Mouse (Mus musculus) embryonic facial prominence, embryonic 10.5 days (tissue): Measurements from ENCODE around the gene Psmd11. TPM values are rescaled to one million over a fixed set of nuclear protein-coding genes. Genes with fewer than 3 reads are reported as not detected.
"Not testable (repeated sequence)": the region's sequence is repeated elsewhere in the genome, so short reads cannot be mapped to it uniquely, and the experiment has no call there.

ENCODE experiments used
- DNase-seq: peaks from one replicate; pipeline ENCODE4 v3.0.0-alpha.2; 2017; ENCODE audit warnings: low spot score
- H3K27ac ChIP-seq: fragments of 300-500 bp; sonication (generic); replicated peaks from 2 replicates; pipeline ENCODE4 v1.5.1; 2016; ENCODE audit warnings: mild to moderate bottlenecking
- H3K27me3 ChIP-seq: fragments of 300-500 bp; sonication (generic); replicated peaks from 2 replicates; pipeline ENCODE4 v1.6.1; 2016; ENCODE audit warnings: low read depth, mild to moderate bottlenecking; ENCODE audit not compliant: poor library complexity, severe bottlenecking
- H3K36me3 ChIP-seq: fragments of 300-500 bp; sonication (generic); replicated peaks from 2 replicates; pipeline ENCODE4 v1.6.1; 2016; ENCODE audit warnings: mild to moderate bottlenecking, moderate library complexity
- H3K4me1 ChIP-seq: fragments of 300-500 bp; sonication (generic); 2 replicates; pipeline ENCODE4 v1.6.1; 2016
- H3K4me3 ChIP-seq: fragments of 300-500 bp; sonication (generic); 2 replicates; pipeline ENCODE4 v1.5.1; 2016; ENCODE audit warnings: mild to moderate bottlenecking, moderate library complexity
- H3K9me3 ChIP-seq: fragments of 300-500 bp; sonication (generic); 2 replicates; pipeline ENCODE4 v1.6.1; 2016; ENCODE audit warnings: mild to moderate bottlenecking
- WGBS: fragments of 180-500 bp; shearing (Covaris S2); methylation state at CpG from one replicate; pipeline ENCODE4 v1.1.7; 2016; 5-methylcytosine and 5-hydroxymethylcytosine counted together
- polyA plus RNA-seq: library from polyadenylated mRNA; unstranded; fragments of >200 nt; fragmentation: Nextera tagmentation; extraction: Ambion mirVana; gene quantifications from 2 replicates; pipeline ENCODE4 v1.2.1, GENCODE M21; 2016

Gene Psmd11
- polyA plus RNA-seq, 1 experiment from 2014 or later = 387 TPM

DNA sequence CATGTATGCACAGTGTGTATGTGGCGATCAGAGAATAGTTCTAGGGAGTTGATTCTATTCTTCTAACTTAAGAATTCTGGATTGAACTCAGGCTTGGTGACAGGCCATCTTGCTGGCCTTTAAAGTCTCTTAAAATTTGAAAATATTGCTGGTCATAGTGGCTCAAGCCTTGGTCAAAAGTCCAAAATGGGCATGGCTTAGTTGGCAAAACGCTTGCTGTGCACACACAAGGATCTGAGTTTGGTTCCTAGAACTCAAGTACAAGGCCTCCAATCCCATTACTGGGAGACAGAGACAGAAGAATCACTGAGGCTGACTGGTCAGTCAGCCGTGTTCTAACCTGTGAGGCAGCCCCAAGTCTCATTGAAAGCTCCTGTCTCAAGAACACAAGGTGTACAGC lies 18.5 kb downstream of the Psmd11 start:
- Histone ChIP-seq H3K27me3 (no peaks in the 10 kb centered on the region), H3K36me3 (peaks cover 100% of the 10 kb centered on the region), H3K27ac (no peak overlapping the region), H3K4me1 (no peaks in the 10 kb centered on the region), H3K4me3 (no peak overlapping the region), H3K9me3 (no peaks in the 10 kb centered on the region)
- DNase-seq = no peak
- WGBS = 93% methylated on average over 3 of the region's 3 CpGs

- H3K27ac ChIP-seq = no peak overlapping the region
- no peak for DNase-seq
- no peaks in the 10 kb centered on the region for H3K4me1 ChIP-seq
- H3K27me3 ChIP-seq = no peaks in the 10 kb centered on the region
- no peaks in the 10 kb centered on the region for H3K9me3 ChIP-seq
- peaks cover 99% of the 10 kb centered on the region for H3K36me3 ChIP-seq
- 95% methylated on average over 2 of the region's 2 CpGs for WGBS
- no peak overlapping the region for H3K4me3 ChIP-seq
These were observed 21.4 kb downstream of the Psmd11 start for GRCm38 (mm10) chr11:80449859-80450258.

DNA sequence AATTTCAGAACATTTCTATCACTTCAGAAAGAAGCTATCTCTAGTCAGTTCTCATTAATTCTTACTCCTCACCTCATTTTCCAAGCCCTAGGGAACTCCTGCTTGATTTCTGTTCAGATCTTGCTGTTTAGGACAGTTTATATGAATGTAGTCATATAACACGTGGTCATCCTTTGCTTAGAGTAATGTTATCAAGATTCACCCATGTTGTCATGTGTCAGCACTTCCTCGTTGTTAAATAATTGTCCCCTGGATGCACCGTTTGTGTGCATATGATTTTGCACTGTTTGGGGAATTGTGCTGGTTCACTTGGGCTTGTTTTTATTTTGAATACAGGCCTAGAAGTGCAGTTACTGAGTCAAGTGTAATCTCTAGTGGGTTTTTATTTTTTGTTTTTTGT lies 23.8 kb downstream of the Psmd11 start:
- Histone ChIP-seq H3K9me3 (no peaks in the 10 kb centered on the region), H3K27me3 (no peaks in the 10 kb centered on the region), H3K4me3 (no peak overlapping the region), H3K27ac (no peak overlapping the region), H3K36me3 (peaks cover 99% of the 10 kb centered on the region), H3K4me1 (no peaks in the 10 kb centered on the region)
- no peak for DNase-seq
- WGBS = 94% methylated on average over 3 of the region's 3 CpGs

DNA sequence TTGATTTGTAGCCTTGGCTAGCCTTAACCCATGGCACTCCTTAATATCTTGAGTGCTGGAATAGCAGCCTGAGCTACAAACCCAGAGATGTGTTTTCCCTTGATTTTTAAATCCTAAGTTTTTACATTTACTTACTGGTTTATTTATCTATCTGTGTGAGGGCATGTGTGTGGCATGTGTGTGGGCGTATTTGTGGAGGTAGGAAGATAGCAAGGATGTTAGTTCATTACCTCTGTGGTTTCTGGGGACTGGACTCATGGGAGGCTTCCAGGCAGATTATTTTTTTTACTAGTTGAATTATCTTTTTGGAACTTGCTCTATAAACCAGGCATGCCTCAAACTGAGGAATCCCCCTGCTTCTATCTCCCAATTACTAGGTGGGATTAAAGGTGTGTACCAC lies 24.8 kb downstream of the Psmd11 start:
- DNase-seq = no peak
- H3K4me1 ChIP-seq = no peaks in the 10 kb centered on the region
- peaks cover 99% of the 10 kb centered on the region for H3K36me3 ChIP-seq
- WGBS = 88% methylated on average over 1 of the region's 1 CpGs
- H3K27me3 ChIP-seq = no peaks in the 10 kb centered on the region
- H3K27ac ChIP-seq = no peak overlapping the region
- H3K4me3 ChIP-seq = no peak overlapping the region
- no peaks in the 10 kb centered on the region for H3K9me3 ChIP-seq

- H3K9me3 ChIP-seq, H3K27ac ChIP-seq, DNase-seq, H3K4me1 ChIP-seq, H3K4me3 ChIP-seq, H3K27me3 ChIP-seq: not testable (repeated sequence)
- 87% methylated on average over 4 of the region's 4 CpGs for WGBS
- H3K36me3 ChIP-seq = peaks cover 94% of the 10 kb centered on the region
These were observed 35.3 kb downstream of the Psmd11 start for GRCm38 (mm10) chr11:80463605-80464130.

DNA sequence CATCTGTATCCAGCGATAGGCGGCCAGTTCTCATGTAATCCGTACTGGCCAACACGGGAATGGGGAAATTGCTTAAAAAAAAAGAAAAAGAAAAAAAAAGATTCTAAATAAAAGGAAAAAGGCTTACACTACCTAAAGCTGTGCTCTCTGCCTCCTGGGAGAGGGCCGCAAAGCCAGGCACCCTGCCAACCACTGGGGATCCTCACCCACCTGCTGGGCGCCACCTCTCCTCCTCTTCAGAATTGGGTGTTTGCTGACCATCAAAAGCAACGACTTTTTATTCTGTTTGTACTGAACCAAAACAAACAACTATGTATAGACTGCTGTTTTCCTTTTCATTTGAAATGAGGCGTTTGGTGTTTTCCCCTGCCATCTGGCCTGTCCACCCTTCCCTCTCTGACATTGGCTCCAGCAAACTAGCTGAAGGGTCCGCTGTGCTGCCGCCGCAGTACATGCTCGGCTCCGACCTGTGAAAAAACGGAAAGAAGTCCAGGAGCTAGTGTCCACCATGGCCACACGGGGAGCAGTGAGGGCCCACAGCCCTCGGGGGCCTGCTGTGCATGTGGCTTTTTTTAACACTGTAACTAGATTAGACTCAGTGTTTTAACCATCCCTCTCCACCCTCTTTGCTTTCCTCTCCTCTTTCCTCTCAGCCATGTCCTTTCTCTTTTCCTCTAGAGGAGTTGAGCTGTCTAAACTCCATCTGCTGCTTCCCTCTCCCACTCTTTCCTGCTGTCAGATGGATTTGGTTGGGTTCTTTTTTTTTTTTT lies 43.6 kb downstream of the Psmd11 start:
- H3K36me3 ChIP-seq = peaks cover 77% of the 10 kb centered on the region
- H3K27me3 ChIP-seq = peaks cover 17% of the 10 kb centered on the region

GRCm38 (mm10) chr11:80474175-80474691 lies 45.8 kb downstream of the Psmd11 start:
- no peak overlapping the region for H3K4me3 ChIP-seq
- H3K4me1 ChIP-seq = peaks cover 35% of the 10 kb centered on the region
- H3K27ac ChIP-seq = no peak overlapping the region
- H3K27me3 ChIP-seq = peaks cover 34% of the 10 kb centered on the region
- 77% methylated on average over 2 of the region's 2 CpGs for WGBS
- no peaks in the 10 kb centered on the region for H3K9me3 ChIP-seq
- H3K36me3 ChIP-seq = peaks cover 63% of the 10 kb centered on the region
- no peak for DNase-seq

More for the DNA sequence above, 43.6 kb downstream of the Psmd11 start:
- Histone ChIP-seq H3K4me3 (no peak overlapping the region), H3K4me1 (peaks cover 13% of the 10 kb centered on the region), H3K27ac (no peak overlapping the region), H3K9me3 (no peaks in the 10 kb centered on the region)
- 83% methylated on average over 16 of the region's 16 CpGs for WGBS
- DNase-seq = no peak

- Histone ChIP-seq H3K4me3 (no peak overlapping the region), H3K27me3 (peaks cover 40% of the 10 kb centered on the region), H3K4me1 (peaks cover 41% of the 10 kb centered on the region), H3K9me3 (no peaks in the 10 kb centered on the region), H3K36me3 (peaks cover 63% of the 10 kb centered on the region), H3K27ac (no peak overlapping the region)
- DNase-seq = no peak
- 92% methylated on average over 11 of the region's 11 CpGs for WGBS
These were observed 46.4 kb downstream of the Psmd11 start for GRCm38 (mm10) chr11:80474846-80475245.

GRCm38 (mm10) chr11:80475544-80475943 lies 47.1 kb downstream of the Psmd11 start:
- H3K27ac ChIP-seq = peak overlapping the region; percentile 87
- peaks cover 59% of the 10 kb centered on the region for H3K36me3 ChIP-seq
- H3K27me3 ChIP-seq = peaks cover 42% of the 10 kb centered on the region
- no peaks in the 10 kb centered on the region for H3K9me3 ChIP-seq
- no peak for DNase-seq
- peaks cover 44% of the 10 kb centered on the region for H3K4me1 ChIP-seq
- 81% methylated on average over 9 of the region's 9 CpGs for WGBS
- no peak overlapping the region for H3K4me3 ChIP-seq

DNA sequence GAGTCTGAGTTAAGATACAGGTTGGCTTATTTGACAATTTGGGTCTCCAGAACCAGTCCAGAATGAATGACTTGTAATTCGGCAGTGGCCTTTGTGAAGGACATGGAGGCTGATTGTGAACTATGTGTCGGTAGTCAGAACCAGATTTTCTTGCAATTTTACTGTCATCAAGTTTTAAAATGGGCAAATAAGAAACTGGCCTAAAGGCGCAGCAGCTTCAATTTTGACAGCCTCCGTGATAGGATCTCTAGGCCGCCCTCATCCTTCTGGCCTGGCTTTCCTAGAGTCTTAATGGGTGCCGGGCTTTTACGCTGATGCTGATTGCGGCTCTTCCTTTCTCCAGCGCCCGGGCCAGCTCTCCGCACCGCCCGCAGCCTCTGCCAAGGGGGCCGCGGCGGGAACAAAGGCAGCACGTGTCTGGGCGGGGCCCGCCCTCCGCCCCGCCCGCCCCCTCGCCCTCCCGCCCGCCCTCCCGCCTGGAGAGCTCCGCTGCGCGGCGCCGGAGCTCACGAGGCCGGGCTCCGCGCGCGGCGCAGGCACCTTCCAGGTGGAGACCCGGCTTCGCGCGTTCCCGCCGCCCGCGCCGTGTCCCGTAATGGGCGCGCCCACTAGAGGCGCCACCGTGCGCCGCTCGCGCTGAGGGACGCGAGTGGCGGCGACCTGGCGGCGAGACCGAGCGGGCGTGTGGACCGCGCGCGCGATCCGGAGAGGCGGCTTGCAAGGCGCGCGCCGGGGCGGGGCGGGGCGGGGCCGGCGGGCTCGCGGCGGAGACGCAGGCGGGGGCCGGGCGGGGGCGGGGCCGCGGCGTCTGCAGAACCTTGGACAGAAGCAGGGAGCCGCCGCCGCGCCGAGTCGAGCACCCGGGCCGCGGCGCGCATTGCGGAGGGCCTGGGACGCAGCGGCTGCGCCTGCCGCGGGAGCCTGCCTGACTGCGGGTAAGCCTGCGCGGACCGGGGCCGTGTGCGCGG lies 48.1 kb downstream of the Psmd11 start, which contains the start of gene Cdk5r1:
Cdk5r1 (plus strand) TSS at position 802 of the 968 bp plus-strand sequence.
- peak within 1 kb of the TSS; percentile 87 for H3K27ac ChIP-seq
- peak; percentile 95 for DNase-seq
- under 1% methylated on average over 116 of the region's 116 CpGs for WGBS
- H3K4me1 ChIP-seq = peaks cover 49% of the 10 kb centered on the region
- peak within 1 kb of the TSS; percentile 80 for H3K4me3 ChIP-seq
- peaks cover 52% of the 10 kb centered on the region for H3K36me3 ChIP-seq
- H3K27me3 ChIP-seq = peaks cover 42% of the 10 kb centered on the region
- H3K9me3 ChIP-seq = no peaks in the 10 kb centered on the region

DNA sequence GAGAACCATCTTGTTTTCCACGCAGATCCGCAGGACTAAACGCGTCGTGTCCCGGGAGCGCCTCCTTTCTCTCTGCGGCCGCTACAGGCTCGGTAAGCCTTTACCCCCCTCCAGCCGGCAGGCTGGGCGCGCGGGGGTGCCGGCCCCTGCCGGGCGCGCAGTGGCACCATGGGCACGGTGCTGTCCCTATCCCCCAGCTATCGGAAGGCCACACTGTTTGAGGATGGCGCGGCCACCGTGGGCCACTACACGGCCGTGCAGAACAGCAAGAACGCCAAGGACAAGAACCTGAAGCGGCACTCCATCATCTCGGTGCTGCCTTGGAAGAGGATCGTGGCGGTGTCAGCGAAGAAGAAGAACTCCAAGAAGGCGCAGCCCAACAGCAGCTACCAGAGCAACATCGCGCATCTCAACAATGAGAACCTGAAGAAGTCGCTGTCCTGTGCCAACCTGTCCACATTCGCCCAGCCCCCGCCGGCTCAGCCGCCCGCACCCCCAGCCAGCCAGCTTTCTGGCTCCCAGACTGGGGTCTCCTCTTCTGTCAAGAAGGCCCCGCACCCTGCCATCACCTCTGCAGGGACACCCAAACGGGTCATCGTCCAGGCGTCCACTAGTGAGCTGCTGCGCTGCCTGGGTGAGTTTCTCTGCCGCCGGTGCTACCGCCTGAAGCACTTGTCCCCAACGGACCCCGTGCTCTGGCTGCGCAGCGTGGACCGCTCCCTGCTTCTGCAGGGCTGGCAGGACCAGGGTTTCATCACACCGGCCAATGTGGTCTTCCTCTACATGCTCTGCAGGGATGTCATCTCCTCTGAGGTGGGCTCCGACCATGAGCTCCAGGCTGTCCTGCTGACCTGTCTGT lies 49.2 kb downstream of the Psmd11 start:
- H3K27me3 ChIP-seq = peaks cover 43% of the 10 kb centered on the region
- H3K4me3 ChIP-seq = peak overlapping the region; percentile 80
- peak; percentile 45 for DNase-seq
- 15% methylated on average over 55 of the region's 55 CpGs for WGBS
- peaks cover 52% of the 10 kb centered on the region for H3K4me1 ChIP-seq
- no peaks in the 10 kb centered on the region for H3K9me3 ChIP-seq
- H3K36me3 ChIP-seq = peaks cover 42% of the 10 kb centered on the region
- H3K27ac ChIP-seq = peak overlapping the region; percentile 87
